ENCODE assay signal across 8 mouse cellular contexts in the genomic region with DNA sequence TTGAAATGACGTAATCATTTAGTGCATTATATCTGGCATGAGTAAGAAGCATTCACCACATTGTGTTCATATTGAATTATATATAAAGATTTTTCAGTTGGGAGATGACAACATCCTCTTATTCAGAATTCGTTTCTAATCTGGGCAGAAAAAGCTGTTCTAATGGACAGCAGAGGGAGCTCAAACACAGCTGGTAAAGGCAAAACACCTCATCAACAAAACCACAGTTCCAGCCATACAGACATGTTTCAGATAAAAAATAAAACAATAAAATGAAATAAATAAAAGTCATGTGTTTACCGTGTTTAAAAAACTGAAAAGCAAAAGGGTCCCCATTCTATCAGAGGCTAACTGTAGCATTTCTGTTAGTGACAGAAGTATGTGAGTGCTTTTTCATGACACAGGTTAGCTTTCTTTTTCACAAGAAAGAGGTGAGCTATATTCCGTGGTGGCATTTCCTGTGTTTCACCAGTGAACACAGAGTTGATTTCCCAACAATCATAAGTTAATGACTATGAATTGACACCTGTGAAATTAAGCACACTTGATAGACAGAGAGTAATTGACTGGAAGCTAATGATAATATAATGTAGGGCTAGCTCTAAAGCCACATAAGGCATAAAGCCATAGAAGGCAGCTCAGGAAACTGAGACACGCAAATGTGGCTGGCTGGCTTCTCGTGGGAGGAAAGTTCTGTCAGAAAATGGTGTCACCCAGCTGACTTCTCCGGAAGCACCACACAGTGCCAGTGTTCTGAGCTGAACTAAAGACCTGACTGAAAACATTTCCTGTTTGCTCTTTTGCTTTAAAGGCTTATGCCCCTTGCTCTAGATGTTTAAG.
DNase-seq lines count a peak whose midpoint lies in the region; ATAC-seq and TF ChIP-seq lines count a peak whose summit lies in the region.

No protein-coding gene starts in this region.

- H3K27ac ChIP-seq in liver, postnatal 0 days (ENCODE audit: low read depth) = no peak overlapping the region
- H3K27ac ChIP-seq in forebrain, embryonic 16.5 days (ENCODE audit: low read length) = no peak overlapping the region
- no peak overlapping the region for H3K27ac ChIP-seq in midbrain, embryonic 12.5 days (replicated peaks)

- no peak overlapping the region for H3K4me3 ChIP-seq in liver, postnatal 0 days (ENCODE audit: low read depth, low read length)
- no peak overlapping the region for H3K4me3 ChIP-seq in forebrain, embryonic 16.5 days (replicated peaks; ENCODE audit: low read length)
- H3K4me3 ChIP-seq in midbrain, embryonic 12.5 days = no peak overlapping the region

- peak; percentile 4 for DNase-seq in adrenal gland, postnatal 10 days
- DNase-seq in adrenal gland, postnatal 25 days = no peak
- DNase-seq in liver, postnatal 0 days = no peak
- no peak for DNase-seq in liver
- DNase-seq in gastrocnemius, postnatal 25 days = no peak
- no peak for DNase-seq in ovary, postnatal 36 days (ENCODE audit: low spot score)

- H3K36me3 ChIP-seq in liver, postnatal 0 days (replicated peaks; ENCODE audit: insufficient read depth, low read length) = no peaks in the 10 kb centered on the region
- no peaks in the 10 kb centered on the region for H3K36me3 ChIP-seq in forebrain, embryonic 16.5 days (ENCODE audit: control insufficient read depth, insufficient read depth)
- H3K36me3 ChIP-seq in midbrain, embryonic 12.5 days = no peaks in the 10 kb centered on the region

- no peaks in the 10 kb centered on the region for H3K4me1 ChIP-seq in liver, postnatal 0 days (ENCODE audit: insufficient read depth)
- no peaks in the 10 kb centered on the region for H3K4me1 ChIP-seq in forebrain, embryonic 16.5 days (replicated peaks; ENCODE audit: control insufficient read depth, insufficient read depth, low read length)
- no peaks in the 10 kb centered on the region for H3K4me1 ChIP-seq in midbrain, embryonic 12.5 days

- H3K9ac ChIP-seq in liver, postnatal 0 days (replicated peaks) = no peak overlapping the region
- H3K9ac ChIP-seq in forebrain, embryonic 16.5 days (replicated peaks; ENCODE audit: low read depth, low read length) = no peak overlapping the region
- H3K9ac ChIP-seq in midbrain, embryonic 12.5 days (replicated peaks) = no peak overlapping the region

- H3K27me3 ChIP-seq in liver, postnatal 0 days (ENCODE audit: insufficient read depth, low read length) = no peaks in the 10 kb centered on the region
- no peaks in the 10 kb centered on the region for H3K27me3 ChIP-seq in forebrain, embryonic 16.5 days (replicated peaks; ENCODE audit: control insufficient read depth, insufficient read depth, low read length)
- no peaks in the 10 kb centered on the region for H3K27me3 ChIP-seq in midbrain, embryonic 12.5 days

- peak; percentile 60 for TF ChIP-seq CTCF in liver, postnatal 0 days (IDR thresholded peaks at IDR 0.05; ENCODE audit: low read depth)

- WGBS in liver, postnatal 0 days (ENCODE audit: insufficient replicate concordance) = 40% methylated on average over 7 of the region's 7 CpGs
- WGBS in forebrain, embryonic 16.5 days = 57% methylated on average over 7 of the region's 7 CpGs
- 64% methylated on average over 7 of the region's 7 CpGs for WGBS in midbrain, embryonic 12.5 days

- no peak overlapping the region for H3K4me2 ChIP-seq in liver, postnatal 0 days (ENCODE audit: low read depth, low read length)
- H3K4me2 ChIP-seq in forebrain, embryonic 16.5 days (ENCODE audit: low read length) = no peak overlapping the region
- no peak overlapping the region for H3K4me2 ChIP-seq in midbrain, embryonic 12.5 days (replicated peaks)

- no peak for TF ChIP-seq EP300 in liver, postnatal 0 days (IDR thresholded peaks at IDR 0.05; ENCODE audit: low read depth)

- no peaks in the 10 kb centered on the region for H3K9me3 ChIP-seq in liver, postnatal 0 days (ENCODE audit: low read length)
- H3K9me3 ChIP-seq in forebrain, embryonic 16.5 days (ENCODE audit: control insufficient read depth, low read length) = no peaks in the 10 kb centered on the region
- H3K9me3 ChIP-seq in midbrain, embryonic 12.5 days = no peaks in the 10 kb centered on the region

- ATAC-seq in liver, postnatal 0 days = no peak
- 0 out of 2 replicates have a peak, but pooled peaks have one; percentile 50 for ATAC-seq in forebrain, embryonic 16.5 days
- ATAC-seq in midbrain, embryonic 12.5 days (ENCODE audit: low FRiP score, low read depth) = peak; percentile 48
